Mouse (Mus musculus) stomach, embryonic 16.5 days (tissue): ENCODE measurements around the gene Notch4. TPM values are rescaled to one million over a fixed set of nuclear protein-coding genes. Genes with fewer than 3 reads are reported as not detected.

Source experiments
- ATAC-seq: fragments of 200-750 bp; cut with Nextera tagmentation; 2 replicates; pipeline ENCODE4 v1.8.0; 2017; ENCODE audit warnings: moderate number of reproducible peaks, moderate TSS enrichment; ENCODE audit not compliant: insufficient read depth, low FRiP score
- H3K27ac ChIP-seq: fragments of 300-500 bp; sonication (generic); 2 replicates; pipeline ENCODE4 v1.5.1; 2014; ENCODE audit warnings: low read length
- H3K27me3 ChIP-seq: fragments of 300-500 bp; sonication (generic); 2 replicates; pipeline ENCODE4 v1.6.1; 2014; ENCODE audit warnings: low read length, control low read depth, mixed read lengths; ENCODE audit not compliant: control insufficient read depth, insufficient read depth
- H3K36me3 ChIP-seq: fragments of 300-500 bp; sonication (generic); 2 replicates; pipeline ENCODE4 v1.6.1; 2014; ENCODE audit warnings: low read length; ENCODE audit not compliant: control insufficient read depth, insufficient read depth
- H3K4me1 ChIP-seq: fragments of 300-500 bp; sonication (generic); 2 replicates; pipeline ENCODE4 v1.6.1; 2014; ENCODE audit warnings: low read length, control low read depth, mixed read lengths; ENCODE audit not compliant: control insufficient read depth, insufficient read depth
- H3K4me2 ChIP-seq: fragments of 300-500 bp; sonication (generic); 2 replicates; pipeline ENCODE4 v1.6.1; 2014; ENCODE audit warnings: low read depth, low read length, mixed read lengths
- H3K4me3 ChIP-seq: fragments of 300-500 bp; sonication (generic); replicated peaks from 2 replicates; pipeline ENCODE4 v1.5.1; 2014; ENCODE audit warnings: mild to moderate bottlenecking, low read length
- H3K9ac ChIP-seq: fragments of 300-500 bp; sonication (generic); 2 replicates; pipeline ENCODE4 v1.6.1; 2014; ENCODE audit warnings: low read length
- H3K9me3 ChIP-seq: fragments of 300-500 bp; sonication (generic); replicated peaks from 2 replicates; pipeline ENCODE4 v1.6.1; 2016; ENCODE audit warnings: low read length, control low read depth; ENCODE audit not compliant: control insufficient read depth
- WGBS: fragments of 180-500 bp; shearing (Covaris S2); extraction: QIAGEN DNeasy Blood & Tissue Kit; methylation state at CpG from one replicate; pipeline ENCODE4 v1.1.7; 2014; 5-methylcytosine and 5-hydroxymethylcytosine counted together
- polyA plus RNA-seq: library from polyadenylated mRNA; unstranded; fragments of >200 nt; fragmentation: Nextera tagmentation; extraction: Ambion mirVana; gene quantifications from 2 replicates; pipeline ENCODE4 v1.2.1, GENCODE M21; 2015

The Notch4 gene
- polyA plus RNA-seq, 1 experiment from 2014 or later: 4.7 TPM

DNA sequence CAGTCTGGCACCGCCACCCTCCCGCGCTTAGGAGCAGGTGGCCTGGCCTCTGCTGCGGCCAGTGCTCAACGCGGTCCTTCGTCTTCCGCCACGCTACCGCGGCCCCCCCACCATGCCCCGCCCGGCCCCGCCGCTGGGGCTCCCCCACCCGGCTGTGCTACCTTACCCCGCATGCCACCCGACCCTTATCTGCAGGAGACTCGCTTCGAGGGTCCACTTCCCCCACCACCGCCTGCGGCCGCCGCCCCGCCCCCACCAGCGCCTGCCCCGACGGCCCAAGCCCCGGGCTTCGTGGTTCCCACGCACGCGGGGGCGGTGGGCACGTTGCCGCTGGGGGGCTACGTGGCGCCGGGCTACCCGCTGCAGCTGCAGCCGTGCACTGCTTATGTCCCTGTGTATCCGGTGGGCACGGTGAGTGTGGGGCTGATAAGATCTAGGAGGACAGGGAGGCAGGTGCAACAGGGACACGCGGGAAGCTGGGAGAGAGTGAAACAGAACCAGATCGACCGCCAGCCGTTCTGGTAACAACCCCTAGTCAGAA is 66.8 kb downstream of the Notch4 start:
- no peak for ATAC-seq
- 3% methylated on average over 48 of the region's 48 CpGs for WGBS

DNA sequence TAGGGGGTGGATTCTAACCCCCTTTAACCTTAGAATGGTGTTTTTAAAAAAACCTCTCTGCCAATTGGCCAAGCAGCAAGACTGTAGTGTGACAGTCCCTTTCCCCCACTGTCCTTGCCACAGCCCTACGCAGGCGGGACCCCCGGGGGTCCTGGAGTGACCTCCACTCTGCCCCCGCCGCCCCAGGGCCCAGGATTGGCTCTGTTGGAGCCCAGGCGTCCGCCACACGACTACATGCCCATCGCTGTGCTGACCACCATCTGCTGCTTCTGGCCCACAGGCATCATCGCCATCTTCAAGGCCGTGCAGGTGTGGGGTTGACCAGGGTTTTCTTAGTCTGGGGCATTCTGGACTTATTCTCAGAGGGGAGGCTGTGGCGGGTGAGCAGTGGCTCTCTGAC is 67.6 kb downstream of the Notch4 start:
- 0 out of 2 replicates have a peak overlapping the region, but pooled peaks have one; percentile 62 for H3K27ac ChIP-seq
- ATAC-seq: no peak
- peak overlapping the region; percentile 65 for H3K9ac ChIP-seq
- peak overlapping the region; percentile 70 for H3K4me2 ChIP-seq
- peaks cover 25% of the 10 kb centered on the region for H3K27me3 ChIP-seq
- H3K36me3 ChIP-seq: no peaks in the 10 kb centered on the region
- H3K9me3 ChIP-seq: no peaks in the 10 kb centered on the region
- WGBS: 11% methylated on average over 12 of the region's 12 CpGs
- H3K4me1 ChIP-seq: peaks cover 39% of the 10 kb centered on the region
- H3K4me3 ChIP-seq: peak overlapping the region; percentile 48

More for the DNA sequence above, 66.8 kb downstream of the Notch4 start:
- Histone ChIP-seq H3K4me3 (peak overlapping the region; percentile 48), H3K27me3 (peaks cover 25% of the 10 kb centered on the region), H3K27ac (no peak overlapping the region), H3K4me2 (peak overlapping the region; percentile 51), H3K36me3 (no peaks in the 10 kb centered on the region), H3K4me1 (peaks cover 46% of the 10 kb centered on the region), H3K9ac (peak overlapping the region; percentile 55), H3K9me3 (no peaks in the 10 kb centered on the region)

DNA sequence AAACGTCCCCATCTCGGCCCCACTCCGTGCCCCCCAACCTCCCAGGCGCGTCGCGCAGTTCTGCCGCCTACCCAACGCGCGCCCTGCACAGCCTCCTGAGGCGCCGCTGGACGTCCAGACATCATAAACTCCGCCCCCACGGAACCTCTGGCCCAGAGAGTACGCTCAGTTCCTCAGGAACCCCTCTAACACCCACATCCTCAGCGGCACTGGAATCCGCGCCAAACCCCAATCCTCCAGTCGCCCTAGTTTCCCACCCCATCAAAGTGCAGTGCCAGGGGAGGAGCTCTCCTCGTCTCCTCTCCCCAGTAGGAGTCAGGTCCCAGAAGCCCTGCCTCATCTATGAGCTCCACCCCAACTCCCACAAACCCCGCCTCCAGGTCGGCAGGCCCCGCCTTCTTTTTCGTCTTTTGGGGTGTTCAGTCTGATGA is 68.2 kb downstream of the Notch4 start:
- Histone ChIP-seq H3K4me1 (peaks cover 39% of the 10 kb centered on the region), H3K36me3 (no peaks in the 10 kb centered on the region), H3K27me3 (peaks cover 25% of the 10 kb centered on the region), H3K9me3 (no peaks in the 10 kb centered on the region), H3K4me3 (peak overlapping the region; percentile 48), H3K9ac (peak overlapping the region; percentile 65), H3K27ac (peak overlapping the region; percentile 73), H3K4me2 (peak overlapping the region; percentile 70)
- 2% methylated on average over 26 of the region's 26 CpGs for WGBS
- ATAC-seq: peak; percentile 61

DNA sequence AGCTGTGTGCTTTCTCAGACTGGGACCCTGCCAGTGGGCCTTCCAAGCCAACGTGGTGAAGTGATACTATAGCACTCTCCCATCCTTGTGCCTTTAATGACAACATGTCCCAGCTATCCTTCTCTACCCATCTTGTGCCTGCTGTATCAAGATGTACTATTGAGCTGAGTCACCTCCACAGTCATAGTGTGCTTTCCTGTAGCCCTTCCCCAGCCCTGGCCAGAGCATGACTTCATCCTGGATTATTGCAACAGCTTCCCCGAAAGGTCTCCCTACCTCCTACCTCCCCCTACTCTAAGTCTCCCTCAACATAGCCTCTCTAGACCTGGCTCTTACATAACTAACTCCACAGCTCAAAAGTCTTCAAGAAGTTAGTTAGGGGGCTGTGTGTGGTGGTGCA is 71.6 kb downstream of the Notch4 start:
- WGBS: 58% methylated on average over 2 of the region's 2 CpGs
- no peak overlapping the region for H3K4me2 ChIP-seq
- no peaks in the 10 kb centered on the region for H3K36me3 ChIP-seq
- no peak overlapping the region for H3K9ac ChIP-seq
- H3K4me3 ChIP-seq: no peak overlapping the region
- ATAC-seq: no peak
- H3K4me1 ChIP-seq: peaks cover 20% of the 10 kb centered on the region
- H3K9me3 ChIP-seq: no peaks in the 10 kb centered on the region
- no peak overlapping the region for H3K27ac ChIP-seq
- H3K27me3 ChIP-seq: peaks cover 15% of the 10 kb centered on the region; the same call in 1 of the 2 replicates

DNA sequence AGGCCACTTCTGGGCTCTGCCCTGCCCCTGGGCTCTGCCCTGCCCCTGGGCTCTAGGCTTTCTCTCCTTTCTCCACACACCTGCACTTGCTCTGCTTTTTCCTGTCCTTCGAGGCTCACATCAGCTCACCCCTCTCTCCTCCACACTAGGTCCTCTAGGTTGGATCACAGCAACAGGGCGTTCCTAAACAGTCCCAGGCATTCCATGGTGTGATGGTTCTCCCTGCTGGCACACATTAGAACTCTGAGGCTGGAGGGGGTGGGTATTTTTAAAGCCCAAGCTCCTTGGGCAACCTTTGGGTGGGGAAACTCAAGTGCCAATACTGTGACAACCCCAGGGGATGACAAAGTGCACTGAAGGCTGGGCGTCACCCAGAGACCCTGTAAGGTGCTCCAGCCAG is 73.4 kb downstream of the Notch4 start:
- peaks cover 4% of the 10 kb centered on the region; the same call in 1 of the 2 replicates for H3K27me3 ChIP-seq
- WGBS: 61% methylated on average over 3 of the region's 3 CpGs
- H3K9me3 ChIP-seq: no peaks in the 10 kb centered on the region
- H3K36me3 ChIP-seq: no peaks in the 10 kb centered on the region
- peaks cover 12% of the 10 kb centered on the region; the same call in 1 of the 2 replicates for H3K4me1 ChIP-seq
- no peak overlapping the region for H3K27ac ChIP-seq
- H3K4me3 ChIP-seq: no peak overlapping the region
- no peak overlapping the region for H3K4me2 ChIP-seq
- ATAC-seq: no peak
- no peak overlapping the region for H3K9ac ChIP-seq

Other genes starting within 250 kb of the Notch4 start
- gene H2-Eb2, start 238.6 kb upstream of the Notch4 start, polyA plus RNA-seq: not detected in 2 replicates
- gene Btnl2, start 209.4 kb upstream of the Notch4 start, polyA plus RNA-seq: 1.3 and 1.4 TPM in 2 replicates
- gene Btnl1, start 187.1 kb upstream of the Notch4 start, polyA plus RNA-seq: 3.5 TPM in 2 replicates
- gene BC051142, start 165.4 kb upstream of the Notch4 start, polyA plus RNA-seq: 1.8 TPM in 2 replicates
- 3.8 and 3.9 TPM in 2 replicates for gene Btnl4, start 87.0 kb upstream of the Notch4 start, polyA plus RNA-seq
- gene Btnl6, start 46.9 kb upstream of the Notch4 start, polyA plus RNA-seq: 2.6 and 3.6 TPM in 2 replicates
- gene Gpsm3, start 25.5 kb downstream of the Notch4 start, polyA plus RNA-seq: 9.3 and 10.4 TPM in 2 replicates
- 6.8 and 8.4 TPM in 2 replicates for gene Pbx2, start 27.0 kb downstream of the Notch4 start, polyA plus RNA-seq
- 2.7 and 3.0 TPM in 2 replicates for gene Ager, start 33.6 kb downstream of the Notch4 start, polyA plus RNA-seq
- 129 and 141 TPM in 2 replicates for gene Rnf5, start 39.4 kb downstream of the Notch4 start, polyA plus RNA-seq
- 42.6 TPM in 2 replicates for gene Agpat1, start 40.0 kb downstream of the Notch4 start, polyA plus RNA-seq
- gene Egfl8, start 51.7 kb downstream of the Notch4 start, polyA plus RNA-seq: 3.5 and 4.8 TPM in 2 replicates
- 25.2 and 25.7 TPM in 2 replicates for gene Ppt2, start 64.2 kb downstream of the Notch4 start, polyA plus RNA-seq
- gene Prrt1, start 65.3 kb downstream of the Notch4 start, polyA plus RNA-seq: 0.31 and 0.45 TPM in 2 replicates
- 13.1 and 14.4 TPM in 2 replicates for gene Fkbpl, start 80.5 kb downstream of the Notch4 start, polyA plus RNA-seq
- 73.5 and 78.0 TPM in 2 replicates for gene Atf6b, start 82.9 kb downstream of the Notch4 start, polyA plus RNA-seq
- gene Tnxb, start 106.3 kb downstream of the Notch4 start, polyA plus RNA-seq: 1.3 and 1.8 TPM in 2 replicates
- 0.89 and 0.99 TPM in 2 replicates for gene C4b, start 179.6 kb downstream of the Notch4 start, polyA plus RNA-seq
- 0.21 and 6.9 TPM in 2 replicates for gene Cyp21a1, start 240.3 kb downstream of the Notch4 start, polyA plus RNA-seq